Comparison of ENCODE assay signal across 21 mouse cellular contexts in the genomic region with DNA sequence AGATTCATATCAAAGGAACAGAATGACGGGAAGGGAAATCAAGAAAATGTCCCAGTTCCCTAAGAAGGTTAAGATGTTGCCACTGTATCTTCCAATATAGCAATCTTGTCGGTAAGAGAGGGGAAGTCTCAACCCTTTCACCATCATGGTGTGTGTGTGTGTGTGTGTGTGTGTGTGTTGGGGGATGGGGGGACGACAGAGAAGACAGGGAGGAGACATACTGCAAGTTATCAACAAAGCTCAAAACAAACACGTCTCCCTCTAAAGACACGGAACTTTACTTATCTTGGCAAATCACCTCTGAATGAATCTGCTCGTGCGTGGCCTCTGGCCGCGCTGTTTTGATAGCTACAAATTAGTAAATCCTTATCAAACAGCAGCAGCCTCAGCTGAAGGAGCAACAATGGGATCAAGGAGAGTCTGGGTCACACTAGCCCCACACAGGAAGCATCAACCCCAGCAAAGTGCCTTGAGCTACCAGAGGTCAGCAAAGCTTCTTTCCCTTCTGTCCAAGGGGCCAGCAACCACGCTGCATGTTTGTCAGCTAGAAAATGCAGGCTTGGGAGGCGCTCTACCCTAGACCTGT.
DNase-seq lines count a peak whose midpoint lies in the region; ATAC-seq and TF ChIP-seq lines count a peak whose summit lies in the region.
"Had no signal": no experiment of that assay in that cellular context is flagged by ENCODE, and none has a peak within 500 bp of the region (broad histone marks: within the 10 kb centered on the region; RNA-seq: fewer than 3 reads in every experiment).

No protein-coding gene starts in this region.

- H3K4me3 ChIP-seq in gastrocnemius, adult 2 months: peak overlapping the region; percentile 35
- H3K4me3 ChIP-seq in hindbrain, embryonic 15.5 days: no peak overlapping the region
- H3K4me3 ChIP-seq in hindbrain, embryonic 11.5 days (ENCODE audit: low read depth, low read length): no peak overlapping the region
- H3K4me3 ChIP-seq in testis, adult 2 months (ENCODE audit: control insufficient read depth, low read depth, low read length): no peak overlapping the region
- H3K4me3 ChIP-seq in limb, embryonic 15.5 days: no peak overlapping the region
- H3K4me3 ChIP-seq: erythroblast, embryonic 14.5 days; hindbrain, embryonic 10.5 days; liver, embryonic 13.5 days; stomach, embryonic 15.5 days had no signal

- DNase-seq in gastrocnemius, adult 2 months: no peak
- DNase-seq in gastrocnemius, postnatal 36 days: no peak
- DNase-seq in hindbrain, embryonic 11.5 days (ENCODE audit: low spot score): no peak
- DNase-seq in testis, postnatal 14 days (ENCODE audit: low spot score): no peak
- DNase-seq in cerebellum, adult 11 months: no peak
- DNase-seq: cerebellum, postnatal 10 days; kidney, adult 8-10 months; kidney, postnatal 25 days; liver, embryonic 13.5 days; lung, postnatal 10 days; right cerebral cortex, postnatal 14 days; thymus, postnatal 14 days had no signal

- peak overlapping the region; percentile 59 for H3K27ac ChIP-seq in gastrocnemius, adult 2 months
- H3K27ac ChIP-seq in hindbrain, embryonic 15.5 days (replicated peaks): 0 out of 2 replicates have a peak overlapping the region, but pooled peaks have one; percentile 30
- H3K27ac ChIP-seq in hindbrain, embryonic 11.5 days (ENCODE audit: low read depth, low read length): no peak overlapping the region
- no peak overlapping the region for H3K27ac ChIP-seq in testis, adult 2 months (ENCODE audit: control insufficient read depth, insufficient read depth, low read depth, low read length)
- H3K27ac ChIP-seq in limb, embryonic 15.5 days: peak overlapping the region; percentile 55
- H3K27ac ChIP-seq: hindbrain, embryonic 10.5 days; liver, embryonic 13.5 days; stomach, embryonic 15.5 days had no signal

- H3K9me3 ChIP-seq in hindbrain, embryonic 15.5 days: no peaks in the 10 kb centered on the region
- H3K9me3 ChIP-seq in hindbrain, embryonic 11.5 days (ENCODE audit: control insufficient read depth, low read length): no peaks in the 10 kb centered on the region
- H3K9me3 ChIP-seq in limb, embryonic 15.5 days: no peaks in the 10 kb centered on the region
- H3K9me3 ChIP-seq: hindbrain, embryonic 10.5 days; liver, embryonic 13.5 days; stomach, embryonic 15.5 days had no signal

- no peak overlapping the region for H3K4me2 ChIP-seq in hindbrain, embryonic 15.5 days
- H3K4me2 ChIP-seq in hindbrain, embryonic 11.5 days (replicated peaks; ENCODE audit: low read depth, low read length): no peak overlapping the region
- no peak overlapping the region for H3K4me2 ChIP-seq in limb, embryonic 15.5 days
- H3K4me2 ChIP-seq: liver, embryonic 13.5 days; stomach, embryonic 15.5 days had no signal

- peaks cover 5% of the 10 kb centered on the region for H3K4me1 ChIP-seq in hindbrain, embryonic 15.5 days (replicated peaks)
- no peaks in the 10 kb centered on the region for H3K4me1 ChIP-seq in hindbrain, embryonic 11.5 days (replicated peaks; ENCODE audit: control insufficient read depth, insufficient read depth, low read length)
- no peaks in the 10 kb centered on the region for H3K4me1 ChIP-seq in testis, adult 2 months (ENCODE audit: control insufficient read depth, insufficient read depth, low read length)
- H3K4me1 ChIP-seq in limb, embryonic 15.5 days: peaks cover 17% of the 10 kb centered on the region
- H3K4me1 ChIP-seq: stomach, embryonic 15.5 days had no signal

- 0 out of 2 replicates have a peak, but pooled peaks have one; percentile 15 for TF ChIP-seq POLR2A in testis, adult 2 months (IDR thresholded peaks at IDR 0.05; ENCODE audit: control insufficient read depth, low read depth, low read length)

- no peak for ATAC-seq in hindbrain, embryonic 15.5 days (ENCODE audit: low FRiP score, low read depth)
- ATAC-seq in hindbrain, embryonic 11.5 days (ENCODE audit: low FRiP score): no peak
- no peak for ATAC-seq in limb, embryonic 15.5 days (ENCODE audit: insufficient number of reproducible peaks, low FRiP score, low TSS enrichment, low read depth)
- ATAC-seq: activated CD4-positive, CD25-positive, alpha-beta regulatory T cell, adult 4 months; inflammation-experienced regulatory T-cells, adult 6 months; Patski had no signal

- no peak for TF ChIP-seq CTCF in gastrocnemius, adult 2 months (IDR thresholded peaks at IDR 0.05)
- TF ChIP-seq CTCF in testis, adult 2 months (IDR thresholded peaks at IDR 0.05; ENCODE audit: control insufficient read depth, insufficient read depth, insufficient replicate concordance, low read depth, low read length): no peak

- 64% methylated on average over 11 of the region's 11 CpGs for WGBS in hindbrain, embryonic 15.5 days
- 55% methylated on average over 11 of the region's 11 CpGs for WGBS in hindbrain, embryonic 11.5 days
- 61% methylated on average over 11 of the region's 11 CpGs for WGBS in limb, embryonic 15.5 days

- H3K27me3 ChIP-seq in hindbrain, embryonic 15.5 days: no peaks in the 10 kb centered on the region
- H3K27me3 ChIP-seq in hindbrain, embryonic 11.5 days (ENCODE audit: control insufficient read depth, insufficient read depth, low read length): no peaks in the 10 kb centered on the region
- H3K27me3 ChIP-seq in testis, adult 2 months (ENCODE audit: control insufficient read depth, insufficient read depth, low read length): no peaks in the 10 kb centered on the region
- H3K27me3 ChIP-seq in limb, embryonic 15.5 days: no peaks in the 10 kb centered on the region
- H3K27me3 ChIP-seq: liver, embryonic 13.5 days; Patski; stomach, embryonic 15.5 days had no signal

- intact Hi-C loops in gastrocnemius, adult 2 months (cut with DNase I): no loop called here
- intact Hi-C loops in gastrocnemius, postnatal 36 days (cut with DNase I): no loop called here

- H3K36me3 ChIP-seq in hindbrain, embryonic 15.5 days: no peaks in the 10 kb centered on the region
- H3K36me3 ChIP-seq in hindbrain, embryonic 11.5 days (ENCODE audit: control insufficient read depth, insufficient read depth, low read length): no peaks in the 10 kb centered on the region
- H3K36me3 ChIP-seq in testis, adult 2 months (ENCODE audit: control insufficient read depth, insufficient read depth, low read length): no peaks in the 10 kb centered on the region
- H3K36me3 ChIP-seq in limb, embryonic 15.5 days: no peaks in the 10 kb centered on the region
- H3K36me3 ChIP-seq: hindbrain, embryonic 10.5 days; liver, embryonic 13.5 days; stomach, embryonic 15.5 days had no signal

- H3K9ac ChIP-seq in hindbrain, embryonic 15.5 days: no peak overlapping the region
- H3K9ac ChIP-seq in hindbrain, embryonic 11.5 days (ENCODE audit: low read depth, low read length): no peak overlapping the region
- no peak overlapping the region for H3K9ac ChIP-seq in limb, embryonic 15.5 days
- H3K9ac ChIP-seq: liver, embryonic 13.5 days; stomach, embryonic 15.5 days had no signal

Comparison
In these comparisons a context has a peak if more than half of its experiments do, and no peak if none do; other contexts are left out.
1. H3K27ac ChIP-seq: peak in gastrocnemius, adult 2 months (single experiment), hindbrain, embryonic 15.5 days (single experiment) and limb, embryonic 15.5 days (single experiment); none in hindbrain, embryonic 11.5 days (single experiment) and testis, adult 2 months (single experiment).